Mouse (Mus musculus) lung, adult 2 months (tissue): ENCODE measurements at regions not wholly inside any gene's neighbourhood (a gene's known extent, or its start where the extent isn't known, plus 50 kb on each side); places are given as distances from the start of the nearest gene placed in this dataset.

ENCODE experiments used
- CTCF ChIP-seq: fragments of 200-500 bp; IDR thresholded peaks from 2 replicates; pipeline ENCODE4 v1.5.1; 2011; ENCODE audit warnings: mild to moderate bottlenecking, low read length, control low read depth; ENCODE audit not compliant: insufficient read depth
- POLR2A ChIP-seq: fragments of 200-500 bp; IDR thresholded peaks from 2 replicates; pipeline ENCODE4 v1.6.1; 2011; ENCODE audit warnings: low read depth, mild to moderate bottlenecking, control low read depth, low read length, borderline replicate concordance; ENCODE audit errors: extremely low read depth

DNA sequence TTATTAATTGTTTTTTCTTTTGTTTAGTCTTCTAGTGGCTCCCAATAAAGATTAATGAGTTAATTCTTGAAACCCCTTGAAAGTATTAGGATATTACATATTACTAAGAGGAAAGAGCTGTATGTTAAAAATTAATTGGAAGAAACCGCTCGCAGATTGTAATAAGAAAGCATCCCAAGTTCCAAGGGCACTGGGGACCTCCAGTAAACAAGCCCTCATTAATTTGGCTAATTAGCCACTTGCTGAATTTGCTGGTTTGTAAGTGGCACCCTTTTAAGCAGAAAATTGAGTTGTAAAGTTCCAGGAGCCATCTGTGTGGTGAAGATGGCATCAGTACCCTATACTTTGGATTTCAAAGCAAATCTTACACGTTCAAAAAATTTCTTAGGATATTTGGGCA, 295.8 kb downstream of the Rwdd3 start:
- TF ChIP-seq POLR2A: no peak
- no peak for TF ChIP-seq CTCF
